Mouse (Mus musculus) adrenal gland, postnatal 14 days (tissue): Measurements from ENCODE around the gene Fev. TPM values are rescaled to one million over a fixed set of nuclear protein-coding genes. Genes with fewer than 3 reads are reported as not detected.

Experiments
- DNase-seq: peaks from one replicate; pipeline ENCODE4 v3.0.0; 2021; ENCODE audit warnings: mixed read lengths
- long read RNA-seq, 2 experiments: library from polyadenylated mRNA; stranded (forward); transcript quantifications; one replicate each; pipeline ENCODE4 v2.0.0; 2021
- total RNA-seq: library from RNA; stranded (reverse); gene quantifications from 2 replicates; pipeline ENCODE4 v1.2.3, GENCODE M21; 2021

The Fev gene
- total RNA-seq, result 1.0 and 1.8 TPM in 2 replicates
- long read RNA-seq, experiment 1, partial matches to known transcripts, result 0 of 4 reads
- long read RNA-seq, experiment 1, other reads (novel, unspliced or antisense), result 2 of 4 reads
- long read RNA-seq, experiment 2, partial matches to known transcripts, result 0 of 3 reads
- long read RNA-seq, experiment 2, other reads (novel, unspliced or antisense), result 1 of 3 reads

DNA sequence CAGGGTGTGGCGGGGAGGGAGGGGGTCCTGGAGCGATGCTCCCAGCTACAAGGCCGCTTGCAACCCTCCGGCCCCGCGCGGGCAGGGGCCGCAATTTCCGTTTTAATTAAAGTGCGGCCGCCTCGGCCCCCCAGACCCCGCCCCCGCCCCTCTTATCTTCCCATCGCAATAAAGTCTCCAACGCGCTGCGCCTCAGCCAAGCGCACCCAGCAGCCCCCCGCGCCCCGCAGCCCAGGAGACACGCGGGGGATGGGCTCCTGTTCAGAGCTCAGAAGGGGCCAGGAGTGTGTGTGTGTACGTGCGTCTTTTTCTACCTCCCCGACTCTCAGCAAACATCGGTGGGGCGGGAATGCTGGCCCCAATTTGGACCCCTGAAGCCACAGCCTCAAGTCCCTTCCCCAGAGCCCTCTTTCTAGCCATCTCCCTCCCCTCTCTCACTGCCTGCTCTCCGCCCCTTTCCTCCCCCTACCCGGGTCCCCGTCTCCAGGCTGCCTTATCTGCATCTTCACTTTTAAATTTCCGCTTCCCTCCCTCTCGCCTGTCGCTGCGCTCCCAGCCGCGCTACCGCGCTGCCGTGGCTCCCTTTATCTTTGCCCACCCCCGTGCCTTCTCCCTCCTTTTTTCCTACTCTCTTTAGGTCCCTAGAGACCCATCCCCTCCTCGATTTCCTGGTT lies at the start of gene Fev:
Gene Fev (minus strand): TSS at position 51 of the 674 bp plus-strand sequence.
- DNase-seq, result no peak

DNA sequence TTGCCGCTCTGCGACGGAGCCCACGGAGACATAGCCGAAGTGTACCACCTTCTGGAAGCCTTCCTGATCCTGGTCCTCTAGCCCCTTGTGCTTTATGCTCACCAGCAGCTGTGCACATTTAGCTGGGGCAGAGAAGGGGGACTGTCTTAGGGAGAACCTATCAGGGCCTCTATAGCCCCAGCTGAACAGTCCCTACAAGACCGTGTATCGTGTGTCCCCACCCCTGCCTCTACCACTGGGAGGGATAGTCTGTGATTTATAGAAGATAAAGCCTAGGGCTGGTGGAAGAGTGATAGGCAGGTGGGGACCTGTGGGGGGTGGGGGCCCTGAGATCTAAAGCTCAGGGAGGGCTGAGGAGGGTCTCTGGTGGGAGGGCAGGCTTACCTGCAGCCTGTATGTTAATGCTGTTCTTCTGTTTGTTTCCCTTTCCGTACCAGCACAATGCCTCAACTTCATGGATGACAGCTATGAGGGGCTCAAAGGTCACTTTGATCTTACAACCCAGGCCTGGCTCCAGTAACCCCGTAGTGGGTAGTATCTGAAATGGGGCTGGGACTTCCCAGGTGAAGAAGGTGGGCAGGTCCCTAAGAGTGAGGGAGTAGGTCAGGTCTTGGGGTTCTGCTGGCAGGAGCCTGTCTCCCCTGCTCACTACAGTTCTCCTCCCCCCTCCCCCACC lies 42.5 kb upstream of the Fev start:
- DNase-seq, result no peak

GRCm38 (mm10) chr1:74926721-74927120 lies 41.5 kb upstream of the Fev start:
- DNase-seq, result peak; percentile 72

DNA sequence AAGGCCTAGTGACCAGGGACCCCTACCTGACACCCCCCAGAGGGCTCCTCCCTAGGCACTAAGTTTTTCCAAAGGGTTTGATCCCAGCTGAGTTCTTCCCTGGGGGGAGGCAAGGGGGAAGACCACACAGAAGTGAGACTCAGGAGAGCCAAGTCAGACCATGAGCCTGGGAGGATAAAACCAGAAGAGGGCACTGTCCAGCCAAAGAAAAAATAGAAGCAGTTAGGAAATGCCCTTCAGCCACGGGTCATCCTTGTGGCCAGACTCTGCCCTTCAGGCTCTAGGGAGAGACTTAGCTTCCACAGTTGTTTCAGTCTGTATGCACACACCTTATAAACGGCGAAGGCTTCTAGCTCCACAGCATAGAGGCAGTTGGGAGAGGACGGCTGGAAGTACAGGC lies 39.2 kb upstream of the Fev start:
- DNase-seq, result no peak

- DNase-seq, result peak; percentile 45
These were observed 30.5 kb upstream of the Fev start for GRCm38 (mm10) chr1:74915706-74916105.

DNA sequence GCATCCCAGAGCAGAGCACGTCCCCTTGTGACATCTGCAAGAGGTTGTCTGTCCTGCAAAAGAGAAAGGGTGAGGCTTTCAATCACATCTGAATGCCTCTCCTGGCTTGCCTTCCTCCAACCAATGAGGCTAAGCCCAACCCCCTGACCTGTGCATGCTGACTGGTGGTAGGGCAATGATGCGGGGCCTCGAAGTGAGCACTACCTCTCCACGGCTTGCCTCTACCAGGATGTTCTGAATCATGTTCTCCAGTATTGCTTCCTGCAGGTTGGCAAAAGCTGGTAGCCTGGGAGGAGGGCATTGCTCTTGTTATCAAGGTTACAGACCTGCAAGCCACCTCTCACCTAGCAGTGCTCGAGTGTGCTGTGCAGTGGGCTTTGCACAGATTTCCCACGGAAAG lies 17.0 kb upstream of the Fev start:
- peak; percentile 17 for DNase-seq

DNA sequence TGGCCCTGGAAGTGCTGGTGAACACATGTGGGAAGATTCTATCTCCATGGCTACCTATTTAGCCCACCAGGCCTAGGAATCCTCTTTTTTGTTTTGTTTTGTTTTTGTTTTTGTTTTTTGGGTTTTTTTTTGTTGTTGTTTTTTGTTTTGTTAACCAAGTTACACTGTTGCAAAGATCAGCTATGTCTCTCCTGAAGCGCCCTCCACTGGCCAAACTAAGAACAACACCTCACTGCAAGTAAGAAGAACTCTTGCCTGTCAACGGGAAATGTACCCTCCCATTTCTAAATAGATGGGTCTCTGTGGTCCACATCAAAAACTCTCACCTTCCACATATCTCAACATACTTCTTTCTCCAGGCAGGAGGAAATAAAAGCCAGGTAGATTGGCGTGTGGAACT lies 16.5 kb upstream of the Fev start:
- peak; percentile 74 for DNase-seq

- DNase-seq, result peak; percentile 48
These were observed 15.4 kb upstream of the Fev start for GRCm38 (mm10) chr1:74900341-74901285.

GRCm38 (mm10) chr1:74898656-74899431 lies 13.6 kb upstream of the Fev start:
- DNase-seq, result peak; percentile 43

- peak; percentile 19 for DNase-seq
These were observed 12.8 kb upstream of the Fev start for GRCm38 (mm10) chr1:74897976-74898375.

DNA sequence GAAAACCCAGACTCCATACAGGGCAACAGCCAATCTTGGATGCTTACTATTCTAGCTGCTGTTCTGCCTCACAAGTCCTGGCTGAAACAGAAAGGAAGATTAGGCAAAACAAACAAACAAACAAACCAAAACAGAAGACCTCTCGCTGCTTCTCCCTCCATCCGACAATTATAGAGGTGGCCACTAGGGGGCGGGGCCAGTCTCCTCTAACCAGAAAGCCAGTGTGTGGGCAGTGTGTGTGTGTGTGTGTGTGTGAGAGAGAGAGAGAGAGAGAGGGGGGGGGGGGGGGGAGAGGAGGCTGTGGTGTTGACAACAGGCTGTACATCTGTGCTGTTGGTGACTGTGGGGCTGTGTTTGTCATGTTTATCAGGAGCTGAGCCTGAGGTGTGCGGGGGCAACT lies 9.7 kb upstream of the Fev start:
- DNase-seq, result peak; percentile 83

GRCm38 (mm10) chr1:74893134-74893855 lies 8.1 kb upstream of the Fev start, which contains the start of gene Cryba2:
Gene Cryba2, minus strand, starts transcription at chr1:74893143.
- DNase-seq, result peak; percentile 70

- DNase-seq, result no peak
These were observed 7.3 kb upstream of the Fev start for GRCm38 (mm10) chr1:74892351-74893133.

DNA sequence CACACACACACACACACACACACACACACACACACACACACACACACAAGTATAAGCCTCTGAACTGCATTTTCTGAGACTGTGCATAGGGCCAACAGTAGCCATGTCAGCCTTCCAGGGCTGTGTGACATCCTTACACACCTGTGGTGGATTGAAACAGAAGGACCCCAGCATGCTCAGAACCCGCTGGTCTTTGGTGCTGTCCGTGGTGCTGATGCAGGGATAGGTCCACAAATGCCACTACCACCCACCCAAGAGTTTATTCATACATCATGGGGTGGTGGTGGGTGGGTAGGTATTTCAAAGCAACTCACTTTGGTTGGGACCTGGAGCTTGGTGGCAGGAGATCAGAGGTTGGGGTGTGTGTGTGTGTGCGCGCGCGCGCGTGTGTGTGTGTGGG lies 6.3 kb upstream of the Fev start:
- DNase-seq, result peak; percentile 68

- peak; percentile 7 for DNase-seq
These were observed 750 bp downstream of the Fev start for GRCm38 (mm10) chr1:74884196-74885141.

- DNase-seq, result no peak
These were observed 1.8 kb downstream of the Fev start for GRCm38 (mm10) chr1:74883441-74883840.

- DNase-seq, result no peak
These were observed 2.4 kb downstream of the Fev start for GRCm38 (mm10) chr1:74882828-74883227.

- peak; percentile 34 for DNase-seq
These were observed 3.0 kb downstream of the Fev start for GRCm38 (mm10) chr1:74882055-74882734.
